21 mouse cellular contexts compared by ENCODE assay signal in the genomic region with DNA sequence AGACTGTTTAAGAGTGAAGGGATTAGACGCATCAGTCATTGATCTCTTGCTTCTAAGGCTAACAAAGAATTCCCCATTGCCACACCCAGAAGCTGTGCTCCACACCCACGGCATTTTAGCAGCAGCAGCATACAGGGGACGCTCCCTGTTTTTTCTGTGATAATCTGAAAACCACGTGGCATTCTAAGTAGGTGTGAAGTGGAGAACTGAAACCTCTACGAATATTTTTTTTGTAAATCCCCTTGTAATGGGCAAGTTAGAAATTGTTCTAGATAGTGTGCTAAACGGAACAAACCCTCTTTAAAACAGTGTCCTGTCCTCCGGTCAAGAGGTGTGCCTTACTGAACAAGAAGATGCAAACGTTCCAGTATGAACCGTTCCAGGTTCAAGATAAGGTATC.
"Had no signal": no experiment of that assay in that cellular context is flagged by ENCODE, and none has a peak within 500 bp of the region (broad histone marks: within the 10 kb centered on the region; RNA-seq: fewer than 3 reads in every experiment).

No protein-coding gene starts in this region.

- H3K4me3 ChIP-seq: liver, embryonic 13.5 days; liver, embryonic 15.5 days; lung, embryonic 15.5 days; megakaryocyte, embryonic 14.5 days; midbrain, embryonic 13.5 days; midbrain, embryonic 15.5 days; stomach, embryonic 15.5 days had no signal

- H3K27ac ChIP-seq: liver, embryonic 13.5 days; liver, embryonic 15.5 days; lung, embryonic 15.5 days; macrophage; midbrain, embryonic 13.5 days; midbrain, embryonic 15.5 days; stomach, embryonic 15.5 days; stomach, postnatal 0 days had no signal

- H3K4me2 ChIP-seq: liver, embryonic 13.5 days; liver, embryonic 15.5 days; lung, embryonic 15.5 days; midbrain, embryonic 11.5 days; midbrain, embryonic 13.5 days; midbrain, embryonic 15.5 days; stomach, embryonic 15.5 days had no signal

- ATAC-seq: liver, postnatal 0 days; lung, postnatal 0 days; midbrain, embryonic 13.5 days; midbrain, embryonic 15.5 days had no signal

- H3K27me3 ChIP-seq: liver, embryonic 13.5 days; liver, embryonic 15.5 days; lung, embryonic 15.5 days; megakaryocyte, embryonic 14.5 days; midbrain, embryonic 13.5 days; midbrain, embryonic 15.5 days; stomach, embryonic 15.5 days had no signal

- H3K9ac ChIP-seq: liver, embryonic 13.5 days; liver, embryonic 15.5 days; liver, postnatal 0 days; lung, embryonic 15.5 days; midbrain, embryonic 13.5 days; midbrain, embryonic 15.5 days; stomach, embryonic 15.5 days had no signal

- H3K4me1 ChIP-seq: liver, embryonic 13.5 days; liver, embryonic 15.5 days; lung, embryonic 15.5 days; megakaryocyte, embryonic 14.5 days; midbrain, embryonic 13.5 days; stomach, embryonic 15.5 days had no signal

- H3K9me3 ChIP-seq: liver, embryonic 13.5 days; liver, embryonic 15.5 days; lung, embryonic 15.5 days; midbrain, embryonic 13.5 days; midbrain, embryonic 15.5 days; stomach, embryonic 15.5 days had no signal

- H3K36me3 ChIP-seq: liver, embryonic 13.5 days; liver, embryonic 15.5 days; lung, embryonic 15.5 days; midbrain, embryonic 13.5 days; midbrain, embryonic 15.5 days; stomach, embryonic 15.5 days had no signal

- DNase-seq: liver, embryonic 13.5 days; liver, postnatal 0 days; lung, adult 2 months; lung, postnatal 14 days; lung, postnatal 36 days; right cerebral cortex, adult 18-20 months; right cerebral cortex, postnatal 25 days; right cerebral cortex, postnatal 4 days; spleen, adult 18-20 months; thymus, adult 2 months; thymus, postnatal 36 days had no signal
